Mouse (Mus musculus) common myeloid progenitor, adult 5-6 weeks (primary cell): ENCODE measurements around the gene Ano3. TPM values are rescaled to one million over a fixed set of nuclear protein-coding genes. Genes with fewer than 3 reads are reported as not detected.

ENCODE experiments used
- ATAC-seq: replicated peaks from 2 replicates; pipeline ENCODE4 v1.8.0; 2016; ENCODE audit warnings: low read depth, mild to moderate bottlenecking, moderate TSS enrichment, inconsistent platforms; ENCODE audit not compliant: poor library complexity, severe bottlenecking
- total RNA-seq: library from RNA; stranded (forward); fragments of 200-1000, 187-1606 nt; gene quantifications from 2 replicates; pipeline ENCODE4 v1.2.3, GENCODE M21; 2017

Gene Ano3
- total RNA-seq, 1 experiment from 2014 or later = not detected

DNA sequence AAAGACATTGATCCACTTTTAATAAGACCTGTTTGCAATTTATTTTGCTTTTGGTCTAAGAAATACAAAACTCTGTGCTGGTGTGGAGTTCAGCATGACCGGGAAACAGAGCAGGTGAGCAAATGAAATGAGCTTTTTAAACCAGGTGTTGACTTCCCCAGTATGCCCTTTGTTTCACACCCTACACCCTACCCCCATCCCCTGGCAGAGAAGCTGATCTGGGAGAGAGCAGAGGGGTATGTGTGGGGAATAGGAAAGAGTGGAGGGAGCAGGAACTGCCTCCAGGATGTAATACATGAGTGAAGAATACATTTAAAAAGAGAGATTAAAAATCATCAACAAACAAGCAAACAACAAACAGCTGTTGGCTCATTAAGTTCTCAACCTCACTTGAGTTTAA lies 306.4 kb downstream of the Ano3 start:
- no peak for ATAC-seq

Other genes with a start within 250 kb of the Ano3 start
- gene Muc15, start 229.6 kb downstream of the Ano3 start, total RNA-seq = not detected in 2 replicates
- not detected in 2 replicates for gene Gm13941, start 155.1 kb upstream of the Ano3 start, total RNA-seq
- not detected in 2 replicates for gene Gm15130, start 202.0 kb upstream of the Ano3 start, total RNA-seq